Mouse (Mus musculus) stomach, postnatal 0 days (tissue): ENCODE data around the gene Ms4a8a. TPM values are rescaled to one million over a fixed set of nuclear protein-coding genes. Genes with fewer than 3 reads are reported as not detected.
"Not testable (repeated sequence)": the region's sequence is repeated elsewhere in the genome, so short reads cannot be mapped to it uniquely, and the experiment has no call there.

Experiments
- ATAC-seq: fragments of 200-750 bp; cut with Nextera tagmentation; 2 replicates; pipeline ENCODE4 v1.8.0; 2017; ENCODE audit not compliant: low FRiP score, low TSS enrichment
- DNase-seq: peaks from one replicate; pipeline ENCODE4 v3.0.0-alpha.2; 2016; ENCODE audit warnings: low spot score
- H3K27ac ChIP-seq: fragments of 300-500 bp; sonication (generic); replicated peaks from 2 replicates; pipeline ENCODE4 v1.5.1; 2014; ENCODE audit warnings: mild to moderate bottlenecking, control low read depth
- H3K27me3 ChIP-seq: fragments of 300-500 bp; sonication (generic); 2 replicates; pipeline ENCODE4 v1.6.1; 2014; ENCODE audit warnings: low read length; ENCODE audit not compliant: control insufficient read depth, insufficient read depth
- H3K36me3 ChIP-seq: fragments of 300-500 bp; sonication (generic); 2 replicates; pipeline ENCODE4 v1.6.1; 2014; ENCODE audit warnings: low read length, mixed read lengths; ENCODE audit not compliant: control insufficient read depth, insufficient read depth
- H3K4me1 ChIP-seq: fragments of 300-500 bp; sonication (generic); replicated peaks from 2 replicates; pipeline ENCODE4 v1.6.1; 2014; ENCODE audit warnings: antibody characterized with exemption; ENCODE audit not compliant: control insufficient read depth, insufficient read depth
- H3K4me2 ChIP-seq: fragments of 300-500 bp; sonication (generic); replicated peaks from 2 replicates; pipeline ENCODE4 v1.6.1; 2014; ENCODE audit warnings: low read depth, mild to moderate bottlenecking, control low read depth, moderate library complexity
- H3K4me3 ChIP-seq: fragments of 300-500 bp; sonication (generic); 2 replicates; pipeline ENCODE4 v1.5.1; 2014; ENCODE audit warnings: low read depth, low read length, control low read depth
- H3K9ac ChIP-seq: fragments of 300-500 bp; sonication (generic); 2 replicates; pipeline ENCODE4 v1.6.1; 2014; ENCODE audit warnings: mild to moderate bottlenecking, low read length, control low read depth, mixed read lengths
- H3K9me3 ChIP-seq: fragments of 300-500 bp; sonication (generic); 2 replicates; pipeline ENCODE4 v1.6.1; 2016; ENCODE audit warnings: low read length; ENCODE audit not compliant: control insufficient read depth
- CTCF ChIP-seq: IDR thresholded peaks from 2 replicates; pipeline ENCODE4 v1.5.1; 2016; ENCODE audit warnings: antibody characterized with exemption, low read depth, mild to moderate bottlenecking, moderate library complexity
- EP300 ChIP-seq: optimal IDR thresholded peaks from 2 replicates; pipeline ENCODE3; 2016; ENCODE audit warnings: antibody characterized with exemption
- WGBS: fragments of 180-500 bp; shearing (Covaris S2); extraction: QIAGEN DNeasy Blood & Tissue Kit; methylation state at CpG from one replicate; pipeline ENCODE4 v1.1.7; 2014; 5-methylcytosine and 5-hydroxymethylcytosine counted together
- polyA plus RNA-seq: library from polyadenylated mRNA; unstranded; fragments of >200 nt; fragmentation: Nextera tagmentation; extraction: Ambion mirVana; gene quantifications from 2 replicates; pipeline ENCODE4 v1.2.1, GENCODE M21; 2015

Ms4a8a gene
- 21.0 and 22.3 TPM in 2 replicates for polyA plus RNA-seq

- Histone ChIP-seq H3K4me2 (no peak within 1 kb of the TSS), H3K27ac (peak within 1 kb of the TSS; percentile 53), H3K4me1 (no peaks in the 10 kb centered on the region), H3K4me3 (no peak within 1 kb of the TSS), H3K27me3 (no peaks in the 10 kb centered on the region), H3K36me3 (no peaks in the 10 kb centered on the region), H3K9ac (no peak within 1 kb of the TSS), H3K9me3 (no peaks in the 10 kb centered on the region)
- peak; percentile 56 for DNase-seq
- ATAC-seq = peak; percentile 93
- TF ChIP-seq EP300 (no peak), CTCF (no peak)
- WGBS = 76% methylated on average over 4 of the region's 4 CpGs
Observed at GRCm38 (mm10) chr19:11080934-11081333, at the start of gene Ms4a8a. Gene Ms4a8a (minus strand): TSS chr19:11081102.

DNA sequence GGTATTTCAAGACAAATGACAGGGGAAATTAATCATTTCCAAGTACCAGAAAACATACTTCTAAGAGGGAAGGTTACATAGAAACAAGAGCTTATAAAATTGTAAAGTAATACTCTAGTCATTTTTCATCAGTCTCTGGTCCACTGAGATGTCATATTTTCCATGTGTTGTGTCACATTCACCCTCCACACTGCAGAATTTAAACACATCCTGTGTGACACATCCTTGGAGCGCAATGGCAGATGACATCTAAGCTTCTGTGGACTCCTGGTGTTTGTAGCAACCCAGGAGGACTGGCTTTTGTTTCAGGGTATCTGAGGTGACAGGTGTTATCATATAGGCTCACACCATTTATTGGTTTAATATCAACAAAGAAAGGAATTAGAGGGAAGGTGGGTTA lies 48.8 kb upstream of the Ms4a8a start:
- no peak overlapping the region for H3K27ac ChIP-seq
- H3K4me2 ChIP-seq = no peak overlapping the region
- H3K9me3 ChIP-seq = no peaks in the 10 kb centered on the region
- WGBS = 81% methylated on average over 1 of the region's 1 CpGs
- no peaks in the 10 kb centered on the region for H3K4me1 ChIP-seq
- H3K27me3 ChIP-seq = no peaks in the 10 kb centered on the region
- TF ChIP-seq CTCF = no peak
- TF ChIP-seq EP300 = no peak
- H3K9ac ChIP-seq = no peak overlapping the region
- H3K4me3 ChIP-seq = no peak overlapping the region
- H3K36me3 ChIP-seq = no peaks in the 10 kb centered on the region
- ATAC-seq (no peak), DNase-seq (no peak)

GRCm38 (mm10) chr19:11121016-11121420 lies 40.1 kb upstream of the Ms4a8a start:
- not testable (repeated sequence) for H3K36me3 ChIP-seq, H3K27me3 ChIP-seq, H3K9me3 ChIP-seq, H3K4me1 ChIP-seq, H3K27ac ChIP-seq
- ATAC-seq (peak; percentile 99), DNase-seq (peak; percentile 52)
- WGBS = 2% methylated on average over 8 of the region's 38 CpGs
- H3K9ac ChIP-seq = peak overlapping the region; percentile 47; the same call in 1 of the 2 replicates
- peak overlapping the region; percentile 39 for H3K4me3 ChIP-seq
- peak overlapping the region; percentile 43 for H3K4me2 ChIP-seq

DNA sequence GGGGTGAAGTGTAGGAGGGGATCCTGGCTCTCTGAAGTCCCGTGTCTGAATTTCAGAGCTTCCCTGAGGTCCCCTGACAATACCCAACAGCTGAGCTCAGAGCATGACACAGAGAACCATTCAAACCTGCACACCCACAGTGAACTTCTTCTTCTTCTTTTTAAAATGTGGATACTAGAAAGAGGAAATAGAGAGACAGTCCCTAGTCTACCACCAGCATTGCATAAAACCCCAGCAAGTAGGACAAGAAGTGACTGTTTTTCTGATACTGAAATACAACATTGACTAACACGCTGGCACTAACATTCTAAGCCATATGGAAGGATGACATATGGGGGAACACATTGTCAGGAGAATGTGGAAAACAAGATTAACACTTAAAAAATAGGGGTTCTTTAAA lies 38.4 kb upstream of the Ms4a8a start:
- Histone ChIP-seq H3K4me1 (no peaks in the 10 kb centered on the region), H3K27me3 (no peaks in the 10 kb centered on the region), H3K9me3 (no peaks in the 10 kb centered on the region), H3K27ac (no peak overlapping the region), H3K9ac (no peak overlapping the region), H3K36me3 (no peaks in the 10 kb centered on the region), H3K4me3 (no peak overlapping the region), H3K4me2 (no peak overlapping the region)
- TF ChIP-seq CTCF = no peak
- TF ChIP-seq EP300 = no peak
- WGBS = 83% methylated on average over 2 of the region's 2 CpGs
- DNase-seq (no peak), ATAC-seq (no peak)

DNA sequence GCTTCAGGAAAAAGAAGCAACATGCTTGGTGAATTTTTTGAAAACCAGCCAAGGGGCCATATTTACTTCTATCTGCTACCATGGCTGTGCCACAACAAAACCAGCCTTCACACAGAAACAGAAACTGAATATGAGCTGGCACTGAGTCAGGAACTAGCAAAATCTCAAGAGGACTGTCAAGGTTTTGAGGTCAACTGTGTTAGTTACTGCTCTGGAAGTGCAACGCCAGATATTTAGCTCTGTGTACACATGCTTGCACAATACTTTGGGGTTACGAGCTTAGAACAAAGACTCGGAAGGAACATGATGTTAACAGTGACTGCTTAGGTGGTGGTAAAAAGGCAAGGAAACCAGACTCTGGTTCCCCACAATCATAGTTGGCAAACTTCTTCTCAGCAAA lies 26.8 kb upstream of the Ms4a8a start:
- H3K27ac ChIP-seq = no peak overlapping the region
- DNase-seq (no peak), ATAC-seq (peak; percentile 53)
- 29% methylated on average over 3 of the region's 3 CpGs for WGBS
- H3K4me2 ChIP-seq = no peak overlapping the region
- no peak for TF ChIP-seq EP300
- no peak for TF ChIP-seq CTCF
- no peaks in the 10 kb centered on the region for H3K4me1 ChIP-seq
- H3K36me3 ChIP-seq = no peaks in the 10 kb centered on the region
- H3K9ac ChIP-seq = no peak overlapping the region
- no peak overlapping the region for H3K4me3 ChIP-seq
- no peaks in the 10 kb centered on the region for H3K27me3 ChIP-seq
- H3K9me3 ChIP-seq = no peaks in the 10 kb centered on the region

GRCm38 (mm10) chr19:11101880-11102279 lies 21.0 kb upstream of the Ms4a8a start:
- H3K4me2 ChIP-seq = no peak overlapping the region
- no peak for ATAC-seq
- no peak overlapping the region for H3K9ac ChIP-seq
- H3K4me1 ChIP-seq = no peaks in the 10 kb centered on the region
- 83% methylated on average over 1 of the region's 1 CpGs for WGBS
- no peaks in the 10 kb centered on the region for H3K36me3 ChIP-seq
- DNase-seq = no peak
- H3K4me3 ChIP-seq = no peak overlapping the region
- no peak for TF ChIP-seq EP300
- TF ChIP-seq CTCF = no peak
- no peaks in the 10 kb centered on the region for H3K9me3 ChIP-seq
- H3K27ac ChIP-seq = no peak overlapping the region
- H3K27me3 ChIP-seq = no peaks in the 10 kb centered on the region
